Mouse (Mus musculus): ENCODE measurements around the gene Fam172a. TPM values are rescaled to one million over a fixed set of nuclear protein-coding genes. Genes with fewer than 3 reads are reported as not detected.

Fam172a gene
- total and polyA plus RNA-seq, 2 experiments from 2014 or later = 22.1 to 37.6 TPM

GRCm38 (mm10) chr13:78098858-78099445 lies 397.1 kb downstream of the Fam172a start:
- DNase-seq (ENCODE audit: low spot score) (no peak), ATAC-seq (peak; percentile 67; the same call in 1 of the 2 replicates)
- H3K27ac ChIP-seq = no peak overlapping the region
- H3K36me3 ChIP-seq (ENCODE audit: insufficient read depth, low read length) = no peaks in the 10 kb centered on the region
- H3K27me3 ChIP-seq (ENCODE audit: insufficient read depth, low read length) = no peaks in the 10 kb centered on the region
- no peak overlapping the region for H3K9ac ChIP-seq (replicated peaks; ENCODE audit: low read length)
- 0 out of 2 replicates have a peak, but pooled peaks cover 2% of the 10 kb centered on the region for H3K4me1 ChIP-seq (ENCODE audit: insufficient read depth, low read length)
- no peak overlapping the region for H3K4me2 ChIP-seq (ENCODE audit: low read depth, low read length)
- no peak for TF ChIP-seq CTCF (IDR thresholded peaks at IDR 0.05; ENCODE audit: low read depth)
- H3K4me3 ChIP-seq (ENCODE audit: low read length) = no peak overlapping the region
- H3K9me3 ChIP-seq (ENCODE audit: low read length) = no peaks in the 10 kb centered on the region
- 81% methylated on average over 5 of the region's 5 CpGs for WGBS

GRCm38 (mm10) chr13:78099746-78100530 lies 398.1 kb downstream of the Fam172a start:
- DNase-seq (ENCODE audit: low spot score) (peak; percentile 53), ATAC-seq (0 out of 2 replicates have a peak, but pooled peaks have one; percentile 53)
- no peak for TF ChIP-seq CTCF (IDR thresholded peaks at IDR 0.05; ENCODE audit: low read depth)
- Histone ChIP-seq H3K4me2 (ENCODE audit: low read depth, low read length) (no peak overlapping the region), H3K27me3 (ENCODE audit: insufficient read depth, low read length) (no peaks in the 10 kb centered on the region), H3K4me3 (ENCODE audit: low read length) (no peak overlapping the region), H3K9ac (replicated peaks; ENCODE audit: low read length) (no peak overlapping the region), H3K9me3 (ENCODE audit: low read length) (no peaks in the 10 kb centered on the region), H3K4me1 (ENCODE audit: insufficient read depth, low read length) (0 out of 2 replicates have a peak, but pooled peaks cover 2% of the 10 kb centered on the region), H3K36me3 (ENCODE audit: insufficient read depth, low read length) (no peaks in the 10 kb centered on the region), H3K27ac (no peak overlapping the region)
- 47% methylated on average over 3 of the region's 3 CpGs for WGBS

- Histone ChIP-seq H3K27me3 (ENCODE audit: insufficient read depth, low read length) (no peaks in the 10 kb centered on the region), H3K27ac (no peak overlapping the region), H3K4me2 (ENCODE audit: low read depth, low read length) (no peak overlapping the region), H3K4me3 (ENCODE audit: low read length) (no peak overlapping the region), H3K4me1 (ENCODE audit: insufficient read depth, low read length) (0 out of 2 replicates have a peak, but pooled peaks cover 2% of the 10 kb centered on the region), H3K9ac (replicated peaks; ENCODE audit: low read length) (no peak overlapping the region), H3K9me3 (ENCODE audit: low read length) (no peaks in the 10 kb centered on the region), H3K36me3 (ENCODE audit: insufficient read depth, low read length) (no peaks in the 10 kb centered on the region)
- DNase-seq (ENCODE audit: low spot score) (no peak), ATAC-seq (no peak)
- no peak for TF ChIP-seq CTCF (IDR thresholded peaks at IDR 0.05; ENCODE audit: low read depth)
- WGBS = 53% methylated on average over 3 of the region's 3 CpGs
Measured at GRCm38 (mm10) chr13:78100664-78101063, 398.8 kb downstream of the Fam172a start.

GRCm38 (mm10) chr13:78102337-78102736 lies 400.5 kb downstream of the Fam172a start:
- 84% methylated on average over 2 of the region's 2 CpGs for WGBS

GRCm38 (mm10) chr13:78104851-78105250 lies 403.0 kb downstream of the Fam172a start:
- no peak for TF ChIP-seq CTCF (IDR thresholded peaks at IDR 0.05; ENCODE audit: low read depth)
- Histone ChIP-seq H3K4me1 (ENCODE audit: insufficient read depth, low read length) (0 out of 2 replicates have a peak, but pooled peaks cover 2% of the 10 kb centered on the region), H3K9me3 (ENCODE audit: low read length) (no peaks in the 10 kb centered on the region), H3K9ac (replicated peaks; ENCODE audit: low read length) (no peak overlapping the region), H3K27me3 (ENCODE audit: insufficient read depth, low read length) (no peaks in the 10 kb centered on the region), H3K4me3 (ENCODE audit: low read length) (no peak overlapping the region), H3K36me3 (ENCODE audit: insufficient read depth, low read length) (no peaks in the 10 kb centered on the region), H3K27ac (no peak overlapping the region), H3K4me2 (ENCODE audit: low read depth, low read length) (no peak overlapping the region)
- 80% methylated on average over 3 of the region's 3 CpGs for WGBS
- ATAC-seq = no peak
- DNase-seq (ENCODE audit: low spot score) = no peak

More at GRCm38 (mm10) chr13:78102337-78102736, 400.5 kb downstream of the Fam172a start:
- Histone ChIP-seq H3K4me1 (ENCODE audit: insufficient read depth, low read length) (0 out of 2 replicates have a peak, but pooled peaks cover 2% of the 10 kb centered on the region), H3K36me3 (ENCODE audit: insufficient read depth, low read length) (no peaks in the 10 kb centered on the region), H3K4me2 (ENCODE audit: low read depth, low read length) (no peak overlapping the region), H3K9me3 (ENCODE audit: low read length) (no peaks in the 10 kb centered on the region), H3K27me3 (ENCODE audit: insufficient read depth, low read length) (no peaks in the 10 kb centered on the region), H3K9ac (replicated peaks; ENCODE audit: low read length) (no peak overlapping the region), H3K4me3 (ENCODE audit: low read length) (no peak overlapping the region), H3K27ac (no peak overlapping the region)
- ATAC-seq (no peak), DNase-seq (ENCODE audit: low spot score) (no peak)
- no peak for TF ChIP-seq CTCF (IDR thresholded peaks at IDR 0.05; ENCODE audit: low read depth)

- Histone ChIP-seq H3K4me1 (ENCODE audit: insufficient read depth, low read length) (no peaks in the 10 kb centered on the region), H3K4me3 (ENCODE audit: low read length) (no peak overlapping the region), H3K4me2 (ENCODE audit: low read depth, low read length) (no peak overlapping the region), H3K9me3 (ENCODE audit: low read length) (no peaks in the 10 kb centered on the region), H3K9ac (replicated peaks; ENCODE audit: low read length) (no peak overlapping the region), H3K27ac (no peak overlapping the region), H3K36me3 (ENCODE audit: insufficient read depth, low read length) (no peaks in the 10 kb centered on the region), H3K27me3 (ENCODE audit: insufficient read depth, low read length) (no peaks in the 10 kb centered on the region)
- no peak for TF ChIP-seq CTCF (IDR thresholded peaks at IDR 0.05; ENCODE audit: low read depth)
- ATAC-seq (no peak), DNase-seq (ENCODE audit: low spot score) (no peak)
- 61% methylated on average over 4 of the region's 4 CpGs for WGBS
Measured at GRCm38 (mm10) chr13:78110648-78111047, 408.8 kb downstream of the Fam172a start.
